Mouse (Mus musculus) testis, postnatal 10 days (tissue): ENCODE measurements around the gene Csnk1e.
A peak's percentile ranks its signal among the peaks of the same experiment; 100 is the strongest.

ENCODE experiments used
- DNase-seq: peaks from one replicate; pipeline ENCODE4 v3.0.0; 2021; ENCODE audit warnings: low spot score

Gene Csnk1e

GRCm38 (mm10) chr15:79393101-79393500, 62.3 kb downstream of the Csnk1e start:
- no peak for DNase-seq

- no peak for DNase-seq
These were observed 62.8 kb downstream of the Csnk1e start for GRCm38 (mm10) chr15:79392527-79392926.

- peak; percentile 75 for DNase-seq
These were observed 63.8 kb downstream of the Csnk1e start for GRCm38 (mm10) chr15:79391447-79392093.

GRCm38 (mm10) chr15:79390434-79390833, 64.9 kb downstream of the Csnk1e start:
- DNase-seq: no peak

GRCm38 (mm10) chr15:79388171-79388570, 67.2 kb downstream of the Csnk1e start:
- no peak for DNase-seq

- DNase-seq: no peak
These were observed 67.8 kb downstream of the Csnk1e start for GRCm38 (mm10) chr15:79387611-79388010.

GRCm38 (mm10) chr15:79387081-79387480, 68.3 kb downstream of the Csnk1e start:
- no peak for DNase-seq

GRCm38 (mm10) chr15:79381644-79382043, 73.7 kb downstream of the Csnk1e start:
- DNase-seq: no peak

GRCm38 (mm10) chr15:79380468-79381444, 74.6 kb downstream of the Csnk1e start:
- peak; percentile 89 for DNase-seq

- DNase-seq: no peak
These were observed 75.7 kb downstream of the Csnk1e start for GRCm38 (mm10) chr15:79379658-79380057.

- DNase-seq: no peak
These were observed 76.8 kb downstream of the Csnk1e start for GRCm38 (mm10) chr15:79378608-79379007.

GRCm38 (mm10) chr15:79377681-79378080, 77.7 kb downstream of the Csnk1e start:
- DNase-seq: peak; percentile 61

- DNase-seq: no peak
These were observed 80.6 kb downstream of the Csnk1e start for GRCm38 (mm10) chr15:79374760-79375159.

GRCm38 (mm10) chr15:79370281-79370843, 85.0 kb downstream of the Csnk1e start:
- no peak for DNase-seq

GRCm38 (mm10) chr15:79369452-79370280, 85.7 kb downstream of the Csnk1e start:
- DNase-seq: no peak

- DNase-seq: no peak
These were observed 86.4 kb downstream of the Csnk1e start for GRCm38 (mm10) chr15:79368861-79369440.

- DNase-seq: no peak
These were observed 87.0 kb downstream of the Csnk1e start for GRCm38 (mm10) chr15:79368313-79368811.
